Mouse (Mus musculus): ENCODE data around the gene Tsfm. TPM values are rescaled to one million over a fixed set of nuclear protein-coding genes. Genes with fewer than 3 reads are reported as not detected.

The Tsfm gene
- total and polyA plus RNA-seq, 3 experiments, result 53.0 to 88.9 (median 78.0) TPM

DNA sequence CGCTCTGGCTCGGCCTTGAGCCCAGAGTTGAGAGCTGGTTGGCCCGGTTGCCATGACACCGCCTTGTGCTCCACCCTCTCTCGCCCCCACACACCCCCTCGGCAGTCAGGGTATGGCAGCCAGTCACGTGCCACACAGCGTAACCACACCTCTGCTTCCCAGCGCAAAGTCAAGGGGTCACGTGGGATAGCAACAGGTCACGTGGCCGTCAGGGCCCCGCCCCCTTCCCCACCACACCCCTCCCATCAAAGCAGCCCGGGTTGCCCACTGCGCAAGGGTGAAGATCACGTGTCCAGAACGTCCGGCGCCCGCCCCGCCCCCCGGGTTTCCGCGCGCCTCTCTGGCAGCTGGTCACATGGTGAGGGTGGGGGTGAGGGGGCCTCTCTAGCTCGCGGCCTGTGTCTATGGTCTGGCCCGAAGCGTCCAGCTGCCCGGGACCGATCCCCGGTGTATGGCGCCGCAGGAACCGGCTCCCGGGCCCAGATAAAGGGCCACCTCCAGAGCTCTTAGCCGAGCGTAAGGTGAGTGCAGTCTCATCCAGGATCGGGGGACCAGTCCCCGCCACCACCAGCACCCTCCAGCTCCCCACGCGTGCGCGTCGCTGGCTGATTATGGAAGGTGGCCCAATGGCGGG lies 32.7 kb upstream of the Tsfm start, which contains the start of gene Cdk4:
Cdk4 (plus strand) TSS at position 296 of the 634 bp plus-strand sequence.
- Histone ChIP-seq H3K9ac (ENCODE audit: insufficient read depth, low read depth) (peak within 1 kb of the TSS; percentile 93), H3K4me2 (ENCODE audit: insufficient read depth, low read depth, poor library complexity, severe bottlenecking) (peak within 1 kb of the TSS; percentile 74), H3K4me3 (replicated peaks in 1 of 3; ENCODE audit: low read depth in 2 of 3, low read length in 2 of 3, poor library complexity in 1 of 3) (peak within 1 kb of the TSS; percentile 83 to 96 (median 89)), H3K36me3 (replicated peaks in 1 of 2; ENCODE audit: control insufficient read depth in 1 of 2, insufficient read depth in 1 of 2, low read length in 1 of 2) (peaks cover 34 to 40% of the 10 kb centered on the region in 2 experiments), H3K9me3 (replicated peaks; ENCODE audit: low read length) (no peaks in the 10 kb centered on the region), H3K4me1 (ENCODE audit: control insufficient read depth in 1 of 2, insufficient read depth in 2 of 2) (peaks cover 8 to 45% of the 10 kb centered on the region in 2 experiments), H3K79me2 (replicated peaks; ENCODE audit: control insufficient read depth, extremely low read depth, insufficient read depth, poor library complexity, severe bottlenecking) (peaks cover 21% of the 10 kb centered on the region), H3K27ac (ENCODE audit: insufficient read depth, low read depth) (peak within 1 kb of the TSS; percentile 33; the same call in 1 of the 2 replicates), H3K27me3 (replicated peaks) (peaks cover 33% of the 10 kb centered on the region)
- TF ChIP-seq EP300 (IDR thresholded peaks at IDR 0.05; ENCODE audit: low read length) (no peak), POLR2AphosphoS2 (IDR thresholded peaks at IDR 0.05; ENCODE audit: low read depth, low read length) (peak; percentile 72; the same call in 1 of the 2 replicates), CTCF (conservative IDR thresholded peaks at IDR 0.05 in 1 of 2, IDR thresholded peaks at IDR 0.05 in 1 of 2; ENCODE audit: low read depth in 2 of 2, low read length in 2 of 2) (no peak), SIN3A (IDR thresholded peaks at IDR 0.05; ENCODE audit: low read length) (peak; percentile 88), RCOR1 (conservative IDR thresholded peaks at IDR 0.05; ENCODE audit: low read depth, low read length) (no peak), CHD2 (IDR thresholded peaks at IDR 0.05; ENCODE audit: low read length) (no peak), ZNF384 (IDR thresholded peaks at IDR 0.05; ENCODE audit: low read depth, low read length) (no peak), ZKSCAN1 (IDR thresholded peaks at IDR 0.05; ENCODE audit: borderline replicate concordance, low read depth, low read length) (no peak), ETS1 (conservative IDR thresholded peaks at IDR 0.05; ENCODE audit: low read depth, low read length) (peak; percentile 29), JUND (conservative IDR thresholded peaks at IDR 0.05; ENCODE audit: low read depth, low read length) (no peak), NRF1 (IDR thresholded peaks at IDR 0.05; ENCODE audit: low read depth, low read length) (peak; percentile 84), TCF12 (IDR thresholded peaks at IDR 0.05; ENCODE audit: low read depth, low read length) (peak; percentile 89), TBP (conservative IDR thresholded peaks at IDR 0.05; ENCODE audit: low read depth, low read length) (0 out of 2 replicates have a peak, but pooled peaks have one; percentile 47), ZC3H11A (IDR thresholded peaks at IDR 0.05; ENCODE audit: low read depth, low read length) (no peak), ELF1 (IDR thresholded peaks at IDR 0.05; ENCODE audit: low read depth, low read length) (peak; percentile 70), USF2 (conservative IDR thresholded peaks at IDR 0.05; ENCODE audit: low read depth, low read length) (peak; percentile 100), SMC3 (IDR thresholded peaks at IDR 0.05; ENCODE audit: low read depth, low read length) (no peak), MEF2A (IDR thresholded peaks at IDR 0.05; ENCODE audit: borderline replicate concordance, low read depth, low read length) (peak; percentile 67; the same call in 1 of the 2 replicates), ZMIZ1 (IDR thresholded peaks at IDR 0.05; ENCODE audit: low read depth, low read length) (no peak), MAFK (IDR thresholded peaks at IDR 0.05; ENCODE audit: insufficient replicate concordance, low read length) (no peak), CHD1 (IDR thresholded peaks at IDR 0.05; ENCODE audit: low read depth, low read length) (no peak), HCFC1 (IDR thresholded peaks at IDR 0.05; ENCODE audit: low read depth, low read length) (peak; percentile 81), BHLHE40 (IDR thresholded peaks at IDR 0.05; ENCODE audit: low read depth, low read length) (peak; percentile 98), KAT2A (IDR thresholded peaks at IDR 0.05; ENCODE audit: insufficient replicate concordance, low read length) (0 out of 2 replicates have a peak, but pooled peaks have one; percentile 69), MAZ (IDR thresholded peaks at IDR 0.05; ENCODE audit: low read depth, low read length) (peak; percentile 97), NELFE (IDR thresholded peaks at IDR 0.05; ENCODE audit: low read depth, low read length) (peak; percentile 88), POLR2A (IDR thresholded peaks at IDR 0.05; ENCODE audit: low read depth, low read length) (peak; percentile 89), E2F4 (IDR thresholded peaks at IDR 0.05; ENCODE audit: insufficient replicate concordance, low read depth, low read length) (no peak), MXI1 (IDR thresholded peaks at IDR 0.05; ENCODE audit: low read depth, low read length) (peak; percentile 91), GABPA (IDR thresholded peaks at IDR 0.05; ENCODE audit: insufficient replicate concordance, low read depth, low read length) (no peak), MAX (IDR thresholded peaks at IDR 0.05; ENCODE audit: low read length) (peak; percentile 100), MYC (IDR thresholded peaks at IDR 0.05; ENCODE audit: low read depth, low read length) (no peak), RAD21 (IDR thresholded peaks at IDR 0.05; ENCODE audit: low read depth, low read length) (no peak), JUN (IDR thresholded peaks at IDR 0.05; ENCODE audit: insufficient read depth, low read depth, low read length) (no peak), PAX5 (IDR thresholded peaks at IDR 0.05; ENCODE audit: low read length) (no peak), UBTF (IDR thresholded peaks at IDR 0.05; ENCODE audit: low read depth, low read length) (peak; percentile 33; the same call in 1 of the 2 replicates), IRF4 (IDR thresholded peaks at IDR 0.05; ENCODE audit: low read depth, low read length) (peak; percentile 49), USF1 (IDR thresholded peaks at IDR 0.05; ENCODE audit: low read depth, low read length) (peak; percentile 99)
- in situ Hi-C loops (cut with MboI; ENCODE audit: low pct_ligation_motif_present, low pct_unique_long_range_greater_than_20kb, low sequenced_read_pairs) (no loop called here), dilution Hi-C loops (cut with MboI; ENCODE audit: extremely low pct_ligation_motif_present, extremely low pct_unique_long_range_greater_than_20kb, low sequenced_read_pairs) (no loop called here)
- DNase-seq (ENCODE audit: extremely low read depth), result peak; percentile 98

All from CH12.LX (cell line).